Mouse (Mus musculus) lung, adult 2 months (tissue): ENCODE data around the gene Npr2.

Experiments
- CTCF ChIP-seq: fragments of 200-500 bp; IDR thresholded peaks from 2 replicates; pipeline ENCODE4 v1.5.1; 2011; ENCODE audit warnings: mild to moderate bottlenecking, low read length, control low read depth; ENCODE audit not compliant: insufficient read depth
- POLR2A ChIP-seq: fragments of 200-500 bp; IDR thresholded peaks from 2 replicates; pipeline ENCODE4 v1.6.1; 2011; ENCODE audit warnings: low read depth, mild to moderate bottlenecking, control low read depth, low read length, borderline replicate concordance; ENCODE audit errors: extremely low read depth

DNA sequence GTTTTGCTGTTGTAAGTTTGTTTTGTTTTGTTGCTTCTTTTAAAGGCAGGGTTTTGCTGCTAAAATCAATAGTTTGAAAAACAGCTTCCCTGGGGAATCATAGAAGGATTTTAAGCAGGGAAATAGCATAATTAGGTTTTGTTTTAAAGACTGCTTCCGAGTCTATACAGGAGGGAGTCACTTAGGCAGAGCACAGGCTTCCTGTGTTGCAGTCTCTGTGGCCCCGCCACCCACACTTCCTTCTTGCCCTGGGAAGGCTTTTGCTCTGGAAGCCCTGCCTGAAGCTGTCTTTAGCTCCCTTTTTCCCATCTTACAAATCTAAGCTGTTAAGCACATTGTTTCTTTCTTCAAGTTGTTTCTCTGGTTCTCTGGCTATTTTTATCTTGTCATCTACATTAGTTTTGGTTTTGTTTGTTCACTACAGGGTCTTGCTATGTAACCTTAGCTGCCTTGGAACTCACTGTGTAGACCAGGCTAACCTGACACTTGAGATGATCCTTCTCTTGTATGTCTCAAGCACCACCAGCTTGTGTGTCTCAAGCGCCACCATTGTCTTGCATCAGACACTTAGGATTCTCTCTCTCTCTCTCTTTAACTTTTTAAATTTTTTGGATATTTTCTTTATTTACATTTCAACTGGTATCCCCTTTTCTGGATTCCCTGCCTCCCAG, 18.5 kb upstream of the Npr2 start:
- TF ChIP-seq CTCF (no peak), POLR2A (no peak; the same call in 1 of the 2 replicates)
